Mouse (Mus musculus): Measurements from ENCODE around the gene Dclre1b. TPM values are rescaled to one million over a fixed set of nuclear protein-coding genes. Genes with fewer than 3 reads are reported as not detected.

The Dclre1b gene
- polyA plus RNA-seq, 1 experiment = 7.6 TPM

- Histone ChIP-seq H3K27me3 (ENCODE audit: control insufficient read depth, insufficient read depth, insufficient read length) (no peaks in the 10 kb centered on the region), H3K79me3 (ENCODE audit: low read depth) (peaks cover 39% of the 10 kb centered on the region)
These were observed 17.8 kb downstream of the Dclre1b start, which contains the start of gene Hipk1 for GRCm38 (mm10) chr3:103791230-103792110. TSS of gene Hipk1 (minus strand) at chr3:103791563.

GRCm38 (mm10) chr3:103790346-103791145, 18.7 kb downstream of the Dclre1b start:
- Histone ChIP-seq H3ac (ENCODE audit: control insufficient read depth, insufficient read length, low read depth) (peak overlapping the region; percentile 85), H3K79me3 (ENCODE audit: low read depth) (peaks cover 46% of the 10 kb centered on the region), H3K27me3 (ENCODE audit: control insufficient read depth, insufficient read depth, insufficient read length) (no peaks in the 10 kb centered on the region), H3K4me3 (ENCODE audit: insufficient read depth, poor library complexity, severe bottlenecking) (peak overlapping the region; percentile 86), H3K36me3 (ENCODE audit: control insufficient read depth, insufficient read depth) (no peaks in the 10 kb centered on the region), H3K79me2 (ENCODE audit: control insufficient read depth, insufficient read depth) (peaks cover 55% of the 10 kb centered on the region)
- no peak for TF ChIP-seq FOSL1 (IDR thresholded peaks at IDR 0.05; ENCODE audit: insufficient read depth, low read length, poor library complexity, severe bottlenecking)
- TF ChIP-seq USF1 (IDR thresholded peaks at IDR 0.05; ENCODE audit: low read depth) = no peak
- TF ChIP-seq MYOD1 (IDR thresholded peaks at IDR 0.05; ENCODE audit: control insufficient read depth, insufficient read length, low read depth) = no peak
- no peak for TF ChIP-seq MYOG (IDR thresholded peaks at IDR 0.05; ENCODE audit: control insufficient read depth, extremely low read depth, insufficient read length)
- no peak for TF ChIP-seq CEBPB (IDR thresholded peaks at IDR 0.05; ENCODE audit: low read depth)
- TF ChIP-seq MAX (IDR thresholded peaks at IDR 0.05) = no peak
- no peak for TF ChIP-seq CTCF (IDR thresholded peaks at IDR 0.05; ENCODE audit: control insufficient read depth, insufficient read depth, insufficient read length)

More at GRCm38 (mm10) chr3:103791230-103792110, 17.8 kb downstream of the Dclre1b start, which contains the start of gene Hipk1:
- Histone ChIP-seq H3K36me3 (ENCODE audit: control insufficient read depth, insufficient read depth) (no peaks in the 10 kb centered on the region), H3ac (ENCODE audit: control insufficient read depth, insufficient read length, low read depth) (peak within 1 kb of the TSS; percentile 85), H3K4me3 (ENCODE audit: insufficient read depth, poor library complexity, severe bottlenecking) (peak within 1 kb of the TSS; percentile 86), H3K79me2 (ENCODE audit: control insufficient read depth, insufficient read depth) (peaks cover 45% of the 10 kb centered on the region)
- TF ChIP-seq CEBPB (IDR thresholded peaks at IDR 0.05; ENCODE audit: low read depth) (no peak), CTCF (IDR thresholded peaks at IDR 0.05; ENCODE audit: control insufficient read depth, insufficient read depth, insufficient read length) (no peak), MYOD1 (IDR thresholded peaks at IDR 0.05; ENCODE audit: control insufficient read depth, insufficient read length, low read depth) (no peak), FOSL1 (IDR thresholded peaks at IDR 0.05; ENCODE audit: insufficient read depth, low read length, poor library complexity, severe bottlenecking) (no peak), MYOG (IDR thresholded peaks at IDR 0.05; ENCODE audit: control insufficient read depth, extremely low read depth, insufficient read length) (no peak), MAX (IDR thresholded peaks at IDR 0.05) (no peak), USF1 (IDR thresholded peaks at IDR 0.05; ENCODE audit: low read depth) (no peak)

GRCm38 (mm10) chr3:103789891-103790345, 19.3 kb downstream of the Dclre1b start:
- no peaks in the 10 kb centered on the region for H3K36me3 ChIP-seq (ENCODE audit: control insufficient read depth, insufficient read depth)
- H3K79me3 ChIP-seq (ENCODE audit: low read depth) = peaks cover 52% of the 10 kb centered on the region
- H3ac ChIP-seq (ENCODE audit: control insufficient read depth, insufficient read length, low read depth) = peak overlapping the region; percentile 37
- TF ChIP-seq CTCF (IDR thresholded peaks at IDR 0.05; ENCODE audit: control insufficient read depth, insufficient read depth, insufficient read length) = no peak
- TF ChIP-seq FOSL1 (IDR thresholded peaks at IDR 0.05; ENCODE audit: insufficient read depth, low read length, poor library complexity, severe bottlenecking) = no peak
- no peak for TF ChIP-seq MYOD1 (IDR thresholded peaks at IDR 0.05; ENCODE audit: control insufficient read depth, insufficient read length, low read depth)
- TF ChIP-seq USF1 (IDR thresholded peaks at IDR 0.05; ENCODE audit: low read depth) = no peak
- TF ChIP-seq MYOG (IDR thresholded peaks at IDR 0.05; ENCODE audit: control insufficient read depth, extremely low read depth, insufficient read length) = no peak
- TF ChIP-seq MAX (IDR thresholded peaks at IDR 0.05) = no peak
- TF ChIP-seq CEBPB (IDR thresholded peaks at IDR 0.05; ENCODE audit: low read depth) = no peak
- no peaks in the 10 kb centered on the region for H3K27me3 ChIP-seq (ENCODE audit: control insufficient read depth, insufficient read depth, insufficient read length)
- H3K4me3 ChIP-seq (ENCODE audit: insufficient read depth, poor library complexity, severe bottlenecking) = peak overlapping the region; percentile 86
- peaks cover 61% of the 10 kb centered on the region for H3K79me2 ChIP-seq (ENCODE audit: control insufficient read depth, insufficient read depth)

GRCm38 (mm10) chr3:103789096-103789495, 20.1 kb downstream of the Dclre1b start:
- no peak overlapping the region for H3K4me3 ChIP-seq (ENCODE audit: insufficient read depth, poor library complexity, severe bottlenecking)
- peaks cover 60% of the 10 kb centered on the region for H3K79me3 ChIP-seq (ENCODE audit: low read depth)
- H3K79me2 ChIP-seq (ENCODE audit: control insufficient read depth, insufficient read depth) = peaks cover 69% of the 10 kb centered on the region
- no peak for TF ChIP-seq MYOD1 (IDR thresholded peaks at IDR 0.05; ENCODE audit: control insufficient read depth, insufficient read length, low read depth)
- TF ChIP-seq MAX (IDR thresholded peaks at IDR 0.05) = no peak
- H3K27me3 ChIP-seq (ENCODE audit: control insufficient read depth, insufficient read depth, insufficient read length) = no peaks in the 10 kb centered on the region
- no peaks in the 10 kb centered on the region for H3K36me3 ChIP-seq (ENCODE audit: control insufficient read depth, insufficient read depth)
- H3ac ChIP-seq (ENCODE audit: control insufficient read depth, insufficient read length, low read depth) = no peak overlapping the region

- no peaks in the 10 kb centered on the region for H3K36me3 ChIP-seq (ENCODE audit: control insufficient read depth, insufficient read depth)
- H3K4me3 ChIP-seq (ENCODE audit: insufficient read depth, poor library complexity, severe bottlenecking) = no peak overlapping the region
- TF ChIP-seq MYOD1 (IDR thresholded peaks at IDR 0.05; ENCODE audit: control insufficient read depth, insufficient read length, low read depth) = no peak
- no peak for TF ChIP-seq CEBPB (IDR thresholded peaks at IDR 0.05; ENCODE audit: low read depth)
- no peak for TF ChIP-seq CTCF (IDR thresholded peaks at IDR 0.05; ENCODE audit: control insufficient read depth, insufficient read depth, insufficient read length)
- no peak for TF ChIP-seq MYOG (IDR thresholded peaks at IDR 0.05; ENCODE audit: control insufficient read depth, extremely low read depth, insufficient read length)
- no peak overlapping the region for H3ac ChIP-seq (ENCODE audit: control insufficient read depth, insufficient read length, low read depth)
- H3K79me3 ChIP-seq (ENCODE audit: low read depth) = peaks cover 76% of the 10 kb centered on the region
- peaks cover 88% of the 10 kb centered on the region for H3K79me2 ChIP-seq (ENCODE audit: control insufficient read depth, insufficient read depth)
- H3K27me3 ChIP-seq (ENCODE audit: control insufficient read depth, insufficient read depth, insufficient read length) = no peaks in the 10 kb centered on the region
These were observed 22.0 kb downstream of the Dclre1b start for GRCm38 (mm10) chr3:103787225-103787624.
